Mouse (Mus musculus): ENCODE measurements at regions not wholly inside any gene's neighbourhood (a gene's known extent, or its start where the extent isn't known, plus 50 kb on each side); places are given as distances from the start of the nearest gene placed in this dataset.
"Not testable (repeated sequence)": the region's sequence is repeated elsewhere in the genome, so short reads cannot be mapped to it uniquely, and the experiment has no call there.

GRCm38 (mm10) chr13:44625792-44626191, 103.5 kb upstream of the Jarid2 start:
- no peak for DNase-seq

- DNase-seq, result peak; percentile 37 to 53
Measured at GRCm38 (mm10) chr13:44626806-44627205, 102.5 kb upstream of the Jarid2 start.

- peak; percentile 53 to 75 for DNase-seq
Measured at GRCm38 (mm10) chr13:44630061-44630460, 99.2 kb upstream of the Jarid2 start.

- DNase-seq, result no peak
Measured at GRCm38 (mm10) chr13:44634616-44635015, 94.7 kb upstream of the Jarid2 start.

DNA sequence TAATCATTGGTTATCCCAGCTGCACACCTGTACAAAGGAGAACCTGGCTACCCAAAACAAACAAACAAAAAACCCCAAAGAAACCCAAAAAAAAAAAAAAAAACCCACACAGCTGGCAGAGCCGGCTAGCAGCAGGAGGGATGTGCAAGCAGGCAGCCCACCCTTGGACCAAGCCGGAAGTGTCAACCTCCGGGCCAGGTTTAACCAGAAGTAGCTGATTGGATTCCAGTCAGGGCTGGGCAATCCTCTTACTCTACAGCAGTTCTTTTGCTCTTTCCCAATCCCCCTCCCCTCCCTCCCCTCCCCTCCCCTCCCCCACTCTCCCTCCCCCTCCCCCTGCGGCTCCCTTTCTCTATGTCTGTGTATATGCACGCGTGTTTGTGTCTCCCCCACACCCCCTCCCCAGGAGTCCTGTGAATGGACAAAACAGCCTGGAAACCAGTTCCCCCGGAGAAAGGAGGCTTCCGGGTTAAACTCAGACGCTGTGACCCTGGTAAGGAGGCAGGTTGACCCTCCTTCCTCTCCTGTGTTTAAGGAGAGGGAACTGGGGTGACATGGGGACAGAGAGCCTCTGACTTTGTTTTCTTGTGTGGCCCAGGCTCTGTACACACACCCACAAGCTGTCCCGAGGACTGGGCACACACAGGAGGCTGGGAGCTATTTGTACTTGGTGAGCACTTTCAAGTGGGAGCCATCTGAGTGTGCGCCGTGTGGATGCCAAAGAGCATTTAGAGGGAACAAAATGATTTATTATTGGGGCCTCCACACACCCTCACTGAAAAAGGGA, 93.9 kb upstream of the Jarid2 start:
- peak; percentile 38 to 56 for DNase-seq

DNA sequence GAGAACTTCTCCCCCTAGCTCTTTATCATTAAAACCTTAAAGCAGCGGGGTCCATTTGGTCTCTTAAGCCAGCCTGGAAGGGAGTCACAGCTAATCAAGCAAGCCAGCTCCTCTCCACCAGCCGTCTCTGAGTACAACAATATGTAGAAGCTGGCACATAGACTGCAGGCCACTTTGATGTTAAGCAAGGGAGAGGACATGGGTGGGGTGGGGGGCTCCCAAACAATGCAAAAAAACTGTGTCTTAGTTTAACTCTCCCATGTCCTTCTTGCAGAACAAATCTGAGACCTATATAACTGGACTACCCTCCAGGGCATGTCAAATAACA, 93.3 kb upstream of the Jarid2 start:
- DNase-seq, result no peak

DNA sequence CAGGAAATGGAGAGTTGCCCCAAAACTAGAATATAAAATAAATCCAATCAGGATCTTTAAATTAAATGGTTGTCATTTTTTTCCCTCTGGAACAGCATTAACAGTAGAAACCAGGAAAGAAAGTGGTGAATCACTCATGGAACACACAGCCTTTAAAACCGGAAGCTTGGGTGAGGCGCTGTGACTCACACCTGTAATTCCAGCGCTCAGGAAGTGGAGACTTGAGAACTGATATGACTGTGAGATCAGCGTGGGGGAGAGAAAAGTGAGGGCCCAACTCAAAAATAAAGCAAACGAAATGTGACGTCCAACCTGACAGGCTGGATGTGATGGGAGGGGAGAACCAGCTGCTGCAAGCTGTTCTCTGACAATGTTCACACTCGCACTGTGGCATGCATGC, 86.9 kb upstream of the Jarid2 start:
- DNase-seq, result no peak

DNA sequence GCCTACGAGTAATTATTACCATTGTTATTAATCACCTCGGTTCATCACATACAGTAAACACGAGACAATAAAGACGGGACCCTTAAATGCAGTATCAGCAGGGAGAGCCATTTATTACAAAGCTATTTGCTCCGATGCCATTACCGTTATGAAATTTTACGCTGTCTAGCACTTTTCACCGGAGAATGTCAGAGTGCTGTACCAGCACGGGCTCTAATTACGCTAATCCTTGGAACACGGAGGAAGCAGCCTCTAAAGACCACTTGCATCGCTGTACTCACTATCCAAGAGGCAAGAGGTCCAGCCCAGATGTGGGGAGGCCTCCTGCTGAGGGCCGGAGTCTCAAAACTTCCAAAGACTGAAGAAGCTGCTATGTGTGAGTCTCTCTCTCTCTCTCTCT, 79.2 kb upstream of the Jarid2 start:
- no peak for DNase-seq

DNA sequence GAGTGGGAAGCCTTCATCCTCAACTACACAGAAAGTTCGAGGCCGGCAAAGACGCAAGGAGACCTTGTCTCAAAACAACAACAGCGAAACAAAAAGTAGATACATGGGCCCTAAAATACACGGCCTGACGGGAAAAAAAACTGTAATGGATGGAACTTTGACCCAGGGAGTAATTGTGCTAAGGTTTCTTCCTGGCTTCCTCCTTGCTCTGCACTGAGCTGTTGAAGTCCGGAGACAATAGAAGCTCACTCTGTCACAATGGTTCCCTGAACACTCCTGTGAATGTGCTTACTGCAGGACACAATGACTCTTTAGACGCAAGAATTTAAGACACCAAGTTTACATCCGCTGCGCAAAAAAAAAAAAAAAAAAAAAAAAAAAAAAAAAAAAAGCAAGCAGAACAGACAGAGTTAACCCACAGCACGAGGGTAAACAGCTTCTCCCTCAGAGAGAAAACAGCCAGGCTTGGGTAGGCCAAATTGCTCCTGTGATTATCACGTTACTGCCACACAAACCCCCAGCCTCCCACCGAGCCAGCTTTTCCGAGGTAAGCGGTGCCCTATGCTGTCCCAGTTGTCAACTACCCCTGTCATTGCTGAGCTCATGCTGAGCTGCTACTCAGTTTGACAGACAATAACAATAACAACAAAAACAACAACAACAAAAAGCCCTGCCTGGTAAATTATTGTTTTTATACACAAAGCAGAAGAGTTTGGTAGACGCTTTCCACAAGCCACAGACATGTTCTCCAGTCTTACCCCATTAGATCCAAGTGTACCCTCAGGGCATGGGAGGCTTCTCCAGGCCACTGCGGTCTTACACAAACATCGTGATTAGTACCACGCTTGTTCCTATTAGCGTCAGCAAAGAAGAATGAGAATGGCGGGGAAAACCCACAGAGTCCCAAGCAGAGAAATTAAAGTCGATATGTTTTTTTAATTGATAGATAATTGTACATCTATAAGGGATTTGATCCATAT, 77.7 kb upstream of the Jarid2 start:
- no peak for DNase-seq

DNA sequence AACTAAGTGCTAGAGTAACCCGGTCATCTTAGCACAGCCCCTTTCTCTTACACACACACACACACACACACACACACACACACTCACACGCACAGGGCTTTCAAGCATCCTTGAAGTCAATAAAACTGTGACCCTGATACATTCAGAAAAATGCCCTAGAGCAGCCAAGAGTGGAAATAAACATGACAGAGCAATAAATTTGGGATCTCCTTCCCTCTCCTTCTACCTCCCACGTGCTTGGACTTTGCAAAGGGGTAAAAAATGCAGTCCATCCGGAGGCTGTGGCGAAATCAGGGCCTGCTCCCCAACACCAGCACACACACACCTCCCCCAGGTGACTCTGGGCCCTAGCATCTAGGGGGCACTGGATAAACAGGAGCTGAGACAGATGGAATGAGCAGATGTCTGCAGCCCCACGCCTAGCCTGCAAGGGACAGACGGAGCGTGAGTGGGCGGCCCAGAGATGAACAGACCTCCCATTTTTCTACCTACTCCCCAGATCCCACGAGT, 71.3 kb upstream of the Jarid2 start:
- no peak for DNase-seq

GRCm38 (mm10) chr13:44659861-44660260, 69.4 kb upstream of the Jarid2 start:
- no peak for DNase-seq

GRCm38 (mm10) chr13:44663062-44663461, 66.2 kb upstream of the Jarid2 start:
- DNase-seq, result peak in 1 of 2 experiments; percentile 45

- DNase-seq, result no peak
Measured at GRCm38 (mm10) chr13:44663730-44664129, 65.5 kb upstream of the Jarid2 start.

DNA sequence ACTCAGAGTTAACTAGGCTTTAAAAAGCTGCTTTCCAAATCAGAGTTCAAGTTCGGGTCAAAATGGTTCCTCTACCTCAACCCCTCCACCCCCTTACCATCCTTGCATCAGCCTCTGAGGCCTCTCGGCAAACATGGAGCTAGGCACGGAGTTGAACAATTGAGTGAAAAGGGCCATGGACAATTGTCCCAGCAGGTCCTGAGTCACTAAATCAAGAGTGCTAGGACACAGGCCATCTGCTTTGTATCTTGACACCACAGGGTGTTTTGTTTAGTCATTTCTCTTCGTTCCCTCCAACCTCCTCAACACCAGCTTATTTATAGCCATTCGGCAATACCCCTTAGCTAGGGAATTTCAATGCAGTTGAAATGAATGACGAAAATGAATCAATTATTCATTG, 59.5 kb upstream of the Jarid2 start:
- DNase-seq, result no peak

DNA sequence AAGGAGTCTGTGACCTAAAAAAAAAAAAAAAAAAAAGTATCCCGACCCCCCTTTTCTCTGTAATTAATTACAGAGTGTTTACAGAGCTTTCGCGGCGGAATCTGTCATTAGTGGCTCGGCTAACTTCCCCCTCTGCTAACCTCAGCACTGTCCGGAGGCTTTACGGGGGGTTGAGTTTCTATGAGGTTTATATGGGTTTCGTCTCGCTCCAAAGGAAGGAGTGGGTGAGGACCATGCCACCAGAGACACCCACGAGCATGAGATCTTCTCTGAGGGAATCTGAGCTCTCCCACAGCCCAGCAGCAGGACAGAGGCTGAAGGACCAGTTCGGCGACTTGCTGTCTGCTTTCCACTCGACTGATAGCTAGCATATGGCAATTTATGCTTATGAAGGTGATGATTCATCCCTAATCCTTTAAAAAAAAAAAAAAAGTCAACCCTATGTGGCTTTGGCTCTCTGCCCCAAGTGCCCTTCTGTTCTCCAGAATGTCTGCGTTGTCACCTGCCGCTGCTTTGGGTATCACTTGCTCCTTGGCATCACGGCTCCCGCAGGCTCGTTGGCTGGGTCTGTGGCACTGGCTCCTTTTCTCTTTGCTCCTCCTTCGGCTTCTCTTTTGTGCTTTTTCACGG, 55.8 kb upstream of the Jarid2 start:
- peak; percentile 6 to 26 for DNase-seq

DNA sequence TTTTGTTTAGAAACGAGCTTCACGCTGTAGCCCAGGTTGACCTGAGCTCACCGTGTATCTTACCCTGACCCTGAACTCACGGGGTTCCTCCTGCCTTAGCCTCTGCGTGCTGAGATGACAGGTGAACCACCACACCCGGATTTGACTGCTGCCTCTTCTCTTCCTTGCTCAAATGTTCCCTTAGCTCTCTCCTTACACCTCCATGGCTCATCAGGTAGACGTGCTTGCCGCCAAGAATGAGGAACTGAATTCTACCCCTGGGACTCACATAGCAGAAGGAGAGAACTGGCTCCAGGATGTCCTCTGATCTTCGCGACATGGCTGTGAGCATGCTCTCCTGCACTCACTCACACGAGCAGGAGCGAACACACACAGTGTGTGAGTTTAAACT, 55.3 kb upstream of the Jarid2 start:
- no peak for DNase-seq

GRCm38 (mm10) chr13:44674926-44675650, 54.2 kb upstream of the Jarid2 start:
- DNase-seq, result no peak

GRCm38 (mm10) chr13:44676041-44676440, 53.2 kb upstream of the Jarid2 start:
- no peak for DNase-seq

- no peak for DNase-seq
Measured at GRCm38 (mm10) chr13:44678121-44678520, 51.2 kb upstream of the Jarid2 start.

- DNase-seq, result not testable (repeated sequence)
Measured at GRCm38 (mm10) chr13:44679457-44679856, 49.8 kb upstream of the Jarid2 start.

Measured in lung, adult 18-20 months (tissue).